Mouse (Mus musculus) lung, adult 18-20 months (tissue): ENCODE measurements around the gene Echdc1.
A peak's percentile ranks its signal among the peaks of the same experiment; 100 is the strongest.
"Not testable (repeated sequence)": the region's sequence is repeated elsewhere in the genome, so short reads cannot be mapped to it uniquely, and the experiment has no call there.

Source experiments
- DNase-seq, 2 experiments: peaks; one replicate each; pipeline ENCODE4 v3.0.0; 2022; ENCODE audit warnings: mixed read lengths in 2 of 2

The Echdc1 gene

GRCm38 (mm10) chr10:29313064-29313638 is at the start of gene Echdc1:
Gene Echdc1 (plus strand): TSS chr10:29313166.
- DNase-seq = peak; percentile 88 to 90

GRCm38 (mm10) chr10:29281736-29282135 is 31.2 kb upstream of the Echdc1 start:
- peak; percentile 22 to 36 for DNase-seq

GRCm38 (mm10) chr10:29285757-29286156 is 27.2 kb upstream of the Echdc1 start:
- peak; percentile 4 to 60 for DNase-seq

GRCm38 (mm10) chr10:29302230-29302629 is 10.7 kb upstream of the Echdc1 start:
- DNase-seq = no peak

GRCm38 (mm10) chr10:29311480-29312219 is 1.3 kb upstream of the Echdc1 start:
- DNase-seq = no peak

GRCm38 (mm10) chr10:29313905-29314304 is 939 bp downstream of the Echdc1 start:
- no peak for DNase-seq

DNA sequence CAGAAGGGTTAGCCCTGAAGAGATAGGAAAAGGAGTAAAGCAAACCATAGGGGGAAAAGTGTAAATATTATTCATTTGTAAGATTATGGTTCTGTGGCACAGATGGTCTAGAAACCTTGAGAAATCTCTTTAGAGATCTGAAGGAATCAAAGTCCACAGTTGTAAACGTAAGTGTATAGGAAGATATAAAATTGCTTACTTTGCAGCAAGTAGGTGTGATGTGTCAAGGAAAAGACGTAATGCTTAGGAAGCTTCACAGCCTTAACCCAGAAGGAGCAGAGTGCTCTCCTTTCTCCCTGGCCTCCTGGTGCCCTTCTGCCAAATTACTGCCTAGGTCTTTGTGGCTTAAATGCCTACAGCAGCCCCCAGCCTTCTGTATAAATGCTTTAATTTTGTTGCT is 11.9 kb downstream of the Echdc1 start:
- no peak for DNase-seq

DNA sequence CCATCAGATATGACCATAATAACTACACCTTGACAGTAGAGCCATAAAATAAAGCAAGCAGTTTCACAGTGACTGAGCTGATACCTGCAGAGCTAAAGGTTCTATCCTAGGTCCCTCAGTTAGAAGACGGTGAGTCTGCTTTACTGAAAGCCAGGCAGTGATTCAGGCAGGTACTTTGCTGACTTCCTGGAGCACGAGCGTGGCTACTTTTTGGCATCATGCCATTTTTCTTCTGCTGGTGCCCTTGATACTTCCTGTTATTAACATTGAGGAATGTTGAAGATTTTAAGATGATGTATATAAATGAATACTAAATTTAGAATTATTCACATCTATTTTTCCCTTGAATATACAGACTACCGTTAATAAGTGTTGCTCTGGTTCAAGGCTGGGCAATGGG is 20.9 kb downstream of the Echdc1 start:
- DNase-seq = peak in 1 of 2 experiments; percentile 15

DNA sequence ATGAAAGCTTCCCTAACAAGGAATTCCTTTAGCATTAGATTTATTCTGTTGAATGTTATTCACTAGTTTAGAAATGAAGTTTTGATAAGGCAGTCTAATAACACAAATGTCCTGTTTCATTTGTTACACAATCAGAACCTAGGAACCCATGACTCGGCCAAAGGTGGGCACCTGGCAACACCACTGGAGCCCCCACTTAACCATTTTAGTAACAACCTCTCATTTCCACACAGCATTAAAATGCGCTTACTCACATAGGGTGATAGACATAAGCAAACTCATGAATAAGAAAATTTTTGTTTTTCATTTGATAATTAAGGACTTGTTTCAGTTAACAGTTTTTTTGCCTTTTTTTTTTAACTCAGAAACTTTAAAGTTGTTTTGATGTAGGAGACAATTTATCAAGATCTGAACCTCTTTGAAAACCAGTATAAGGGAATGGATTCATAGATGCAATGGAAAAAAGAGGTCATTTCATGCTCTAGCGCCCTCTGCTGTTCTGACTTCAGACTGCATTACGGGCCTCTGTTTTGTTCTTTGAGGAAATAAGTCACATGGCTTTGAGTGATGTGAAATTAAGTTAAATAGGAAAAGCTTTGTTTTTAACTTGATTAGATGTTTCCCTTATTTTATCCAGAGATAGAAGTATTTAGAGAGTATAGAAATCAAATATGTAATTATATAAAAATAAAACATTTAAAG is 25.5 kb downstream of the Echdc1 start:
- DNase-seq = peak; percentile 63

DNA sequence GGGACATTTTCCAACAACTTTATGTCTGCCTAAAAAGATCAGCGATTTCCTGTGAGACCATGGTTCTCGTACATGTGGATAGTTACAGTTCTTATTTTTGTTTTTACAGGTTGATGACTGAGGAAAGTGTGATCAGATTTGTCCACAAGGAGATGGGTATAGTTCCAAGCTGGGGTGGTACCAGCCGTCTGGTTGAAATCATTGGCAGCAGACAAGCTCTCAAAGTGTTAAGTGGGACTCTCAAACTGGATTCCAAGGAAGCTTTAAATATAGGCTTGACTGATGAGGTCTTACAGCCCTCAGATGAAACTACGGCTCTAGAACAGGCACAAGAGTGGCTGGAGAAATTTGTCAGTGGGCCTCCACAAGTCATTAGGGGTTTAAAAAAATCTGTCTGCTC is 31.3 kb downstream of the Echdc1 start:
- DNase-seq = no peak

DNA sequence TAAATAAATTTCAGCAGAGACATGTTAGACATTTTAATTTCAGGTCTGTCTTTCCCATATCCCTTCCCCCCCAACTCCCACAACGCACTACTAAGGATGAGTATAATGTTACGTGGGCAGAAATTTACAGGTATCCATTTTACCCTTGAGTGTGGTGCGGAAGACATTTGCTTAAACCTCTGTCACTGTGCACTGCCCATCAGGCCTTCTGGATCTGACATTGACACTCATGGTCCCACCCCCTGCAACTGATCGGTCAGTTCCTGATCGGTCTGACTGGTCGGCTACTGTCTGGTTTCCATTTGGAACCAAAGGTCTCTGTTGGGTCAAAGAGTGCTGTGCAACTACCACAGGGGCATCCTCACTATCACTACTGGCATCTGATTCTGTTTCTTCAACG is 33.7 kb downstream of the Echdc1 start:
- no peak for DNase-seq

DNA sequence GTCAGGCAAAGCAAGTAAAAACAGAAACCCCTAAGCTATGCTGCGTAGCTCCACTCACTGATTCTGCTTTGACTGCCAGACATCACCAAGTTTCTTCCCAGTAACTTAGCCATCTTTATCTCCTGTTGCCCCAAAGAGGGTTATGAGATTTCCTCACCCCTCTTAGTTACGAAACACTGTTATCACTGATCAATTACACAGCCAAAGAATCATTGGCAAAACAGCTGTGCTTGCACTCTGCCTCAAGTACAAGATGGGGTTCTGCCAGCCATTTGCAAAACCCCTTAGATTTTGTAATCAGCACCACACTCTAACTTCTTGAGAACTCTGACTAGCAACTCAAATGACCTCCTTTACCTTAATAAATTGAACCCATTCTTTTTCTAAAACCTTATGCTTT is 38.5 kb downstream of the Echdc1 start:
- DNase-seq = peak in 1 of 2 experiments; percentile 19

- no peak for DNase-seq
Measured at GRCm38 (mm10) chr10:29352575-29352974, 39.6 kb downstream of the Echdc1 start.

GRCm38 (mm10) chr10:29354183-29354582 is 41.2 kb downstream of the Echdc1 start:
- DNase-seq = no peak

DNA sequence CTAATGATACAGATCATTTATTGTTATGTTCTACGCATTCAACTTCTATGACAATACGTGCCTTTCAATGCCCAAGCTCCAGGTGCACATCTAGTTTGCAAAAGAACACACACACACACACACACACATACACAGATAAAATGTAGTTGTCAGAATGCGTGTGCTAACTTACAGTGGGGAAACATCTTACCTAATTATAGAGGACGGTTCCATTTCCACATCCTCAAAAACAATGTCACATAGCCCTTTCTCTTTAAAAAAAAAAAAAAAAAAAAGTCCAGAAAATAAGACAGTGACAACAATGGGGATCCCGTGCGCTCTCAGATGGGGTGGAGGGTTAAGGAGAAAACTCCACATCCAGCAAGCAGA is 48.1 kb downstream of the Echdc1 start:
- no peak for DNase-seq

DNA sequence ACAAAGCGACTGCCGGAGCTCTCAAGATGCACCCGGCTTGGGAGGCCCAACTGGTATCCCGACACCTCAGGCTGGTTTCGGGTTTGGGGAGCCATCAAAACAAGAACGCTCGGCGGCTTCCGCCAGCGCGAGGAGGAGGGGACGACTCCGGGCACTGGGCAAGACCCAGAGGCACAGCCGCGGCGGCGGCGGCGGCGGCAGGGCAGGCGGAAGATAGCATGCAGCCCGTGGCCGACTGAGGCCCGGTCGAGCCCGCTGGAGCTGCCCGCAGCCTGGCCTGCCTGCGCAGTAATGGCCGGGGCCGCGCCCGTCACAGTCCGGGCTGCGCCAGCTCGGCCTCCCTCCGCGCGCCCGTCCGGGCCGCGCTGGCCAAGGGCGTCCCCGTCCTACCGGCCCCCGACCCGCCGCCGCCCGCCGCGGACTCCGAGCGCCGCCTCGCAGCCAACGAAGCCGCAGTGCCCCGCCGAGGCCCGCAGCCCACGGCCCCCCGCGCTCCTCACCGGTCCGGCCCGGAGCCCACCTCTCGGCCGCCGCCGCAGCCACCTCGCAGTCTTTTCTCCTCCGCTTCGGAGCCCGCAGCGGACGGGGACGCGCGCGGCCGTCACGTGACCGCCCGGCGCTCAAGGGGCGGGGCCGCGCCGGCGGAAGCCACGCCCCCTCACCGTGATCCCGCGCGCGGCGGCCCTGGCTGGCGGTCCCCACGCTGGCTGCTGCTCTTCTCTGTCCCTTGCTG is 48.7 kb downstream of the Echdc1 start:
- DNase-seq = peak; percentile 85 to 87

GRCm38 (mm10) chr10:29362197-29362900 is 49.4 kb downstream of the Echdc1 start, which contains the start of gene Rnf146:
Gene Rnf146 (minus strand): TSS chr10:29362442.
- no peak for DNase-seq

DNA sequence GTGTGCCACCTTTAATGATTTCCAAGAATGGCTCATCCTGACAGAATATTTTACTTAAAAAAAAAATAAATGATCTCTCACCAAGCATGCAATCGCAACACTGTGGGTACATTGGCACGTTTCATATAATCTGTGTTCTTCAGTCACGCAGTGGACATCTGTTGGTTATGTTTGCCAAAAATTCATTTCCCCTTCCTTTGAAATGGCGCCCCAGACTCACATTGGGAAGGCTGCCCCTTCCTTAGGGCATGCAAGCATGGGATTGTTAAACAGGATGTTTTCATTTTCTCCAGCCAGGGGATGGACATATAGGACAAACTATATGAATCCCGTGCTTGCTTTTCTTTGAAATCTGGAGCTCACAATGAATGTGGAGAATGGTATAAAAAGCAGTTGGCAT is 61.1 kb downstream of the Echdc1 start:
- no peak for DNase-seq

- DNase-seq = no peak
Measured at GRCm38 (mm10) chr10:29381558-29381957, 68.6 kb downstream of the Echdc1 start.

DNA sequence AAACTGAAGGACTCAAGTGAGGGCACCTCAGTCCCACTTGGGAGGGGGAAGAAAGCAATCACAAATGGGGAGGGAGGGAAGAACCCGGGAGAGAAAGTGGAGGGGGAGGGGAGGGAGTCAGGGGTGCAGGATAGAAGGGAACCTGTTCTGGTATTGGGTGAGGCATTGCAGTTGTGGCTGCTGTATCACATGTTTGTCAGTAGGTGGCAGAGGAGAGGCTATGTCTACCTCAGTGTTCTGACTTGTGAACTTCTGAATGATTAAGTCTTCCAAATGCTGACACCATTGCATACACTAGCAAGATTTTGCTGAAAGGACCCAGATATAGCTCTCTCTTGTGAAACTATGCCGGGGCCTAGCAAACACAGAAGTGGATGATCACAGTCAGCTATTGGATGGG is 81.9 kb downstream of the Echdc1 start:
- DNase-seq = not testable (repeated sequence)
